Mouse (Mus musculus) embryonic facial prominence, embryonic 13.5 days (tissue): ENCODE data around the gene Iqgap3. TPM values are rescaled to one million over a fixed set of nuclear protein-coding genes. Genes with fewer than 3 reads are reported as not detected.

ENCODE experiments used
- ATAC-seq: fragments of 200-750 bp; cut with Nextera tagmentation; 2 replicates; pipeline ENCODE4 v1.8.0; 2017; ENCODE audit warnings: low read depth; ENCODE audit not compliant: insufficient number of reproducible peaks, insufficient read depth, low FRiP score, low TSS enrichment
- H3K27ac ChIP-seq: fragments of 300-500 bp; sonication (generic); 2 replicates; pipeline ENCODE4 v1.5.1; 2015; ENCODE audit warnings: moderate library complexity, mild to moderate bottlenecking, inconsistent platforms
- H3K27me3 ChIP-seq: fragments of 300-500 bp; sonication (generic); 2 replicates; pipeline ENCODE4 v1.6.1; 2015; ENCODE audit warnings: mild to moderate bottlenecking, inconsistent platforms
- H3K36me3 ChIP-seq: fragments of 300-500 bp; sonication (generic); 2 replicates; pipeline ENCODE4 v1.6.1; 2015; ENCODE audit warnings: mild to moderate bottlenecking, inconsistent platforms
- H3K4me1 ChIP-seq: fragments of 300-500 bp; sonication (generic); 2 replicates; pipeline ENCODE4 v1.6.1; 2015; ENCODE audit warnings: inconsistent platforms
- H3K4me2 ChIP-seq: fragments of 300-500 bp; sonication (generic); 2 replicates; pipeline ENCODE4 v1.6.1; 2015; ENCODE audit warnings: moderate library complexity, mild to moderate bottlenecking, inconsistent platforms
- H3K4me3 ChIP-seq: fragments of 300-500 bp; sonication (generic); 2 replicates; pipeline ENCODE4 v1.5.1; 2015; ENCODE audit warnings: mild to moderate bottlenecking, inconsistent platforms
- H3K9ac ChIP-seq: fragments of 300-500 bp; sonication (generic); 2 replicates; pipeline ENCODE4 v1.6.1; 2015; ENCODE audit warnings: mild to moderate bottlenecking, inconsistent platforms
- H3K9me3 ChIP-seq: fragments of 300-500 bp; sonication (generic); 2 replicates; pipeline ENCODE4 v1.6.1; 2016; ENCODE audit warnings: inconsistent platforms
- WGBS: fragments of 180-500 bp; shearing (Covaris S2); methylation state at CpG from one replicate; pipeline ENCODE4 v1.1.7; 2015; ENCODE audit warnings: mixed read lengths; 5-methylcytosine and 5-hydroxymethylcytosine counted together
- polyA plus RNA-seq: library from polyadenylated mRNA; unstranded; fragments of >200 nt; fragmentation: Nextera tagmentation; extraction: Ambion mirVana; gene quantifications from 2 replicates; pipeline ENCODE4 v1.2.1, GENCODE M21; 2015

Iqgap3 gene
- polyA plus RNA-seq, 1 experiment from 2014 or later, result 22.8 TPM

GRCm38 (mm10) chr3:88154236-88154635, 72.5 kb downstream of the Iqgap3 start:
- H3K27ac ChIP-seq, result no peak overlapping the region
- H3K27me3 ChIP-seq, result no peaks in the 10 kb centered on the region
- H3K36me3 ChIP-seq, result peaks cover 39% of the 10 kb centered on the region
- no peak for ATAC-seq
- no peak overlapping the region for H3K4me2 ChIP-seq
- H3K4me1 ChIP-seq, result peaks cover 39% of the 10 kb centered on the region
- H3K9ac ChIP-seq, result no peak overlapping the region
- WGBS, result 68% methylated on average over 2 of the region's 2 CpGs
- no peaks in the 10 kb centered on the region for H3K9me3 ChIP-seq
- H3K4me3 ChIP-seq, result no peak overlapping the region

- Histone ChIP-seq H3K36me3 (peaks cover 62% of the 10 kb centered on the region), H3K9me3 (no peaks in the 10 kb centered on the region), H3K4me1 (peaks cover 13% of the 10 kb centered on the region), H3K27ac (no peak overlapping the region), H3K4me2 (no peak overlapping the region), H3K27me3 (no peaks in the 10 kb centered on the region), H3K9ac (no peak overlapping the region), H3K4me3 (no peak overlapping the region)
- ATAC-seq, result no peak
Observed at GRCm38 (mm10) chr3:88156817-88157216, 75.0 kb downstream of the Iqgap3 start.

GRCm38 (mm10) chr3:88157771-88158597, 76.2 kb downstream of the Iqgap3 start:
- no peak overlapping the region; the same call in 1 of the 2 replicates for H3K4me2 ChIP-seq
- 17% methylated on average over 23 of the region's 23 CpGs for WGBS
- no peaks in the 10 kb centered on the region for H3K9me3 ChIP-seq
- H3K27me3 ChIP-seq, result no peaks in the 10 kb centered on the region
- H3K4me1 ChIP-seq, result peaks cover 9% of the 10 kb centered on the region; the same call in 1 of the 2 replicates
- no peak overlapping the region for H3K9ac ChIP-seq
- peaks cover 73% of the 10 kb centered on the region for H3K36me3 ChIP-seq
- H3K4me3 ChIP-seq, result no peak overlapping the region
- no peak; the same call in 1 of the 2 replicates for ATAC-seq
- H3K27ac ChIP-seq, result no peak overlapping the region

- WGBS, result 85% methylated on average over 6 of the region's 6 CpGs
Observed at GRCm38 (mm10) chr3:88158991-88159390, 77.2 kb downstream of the Iqgap3 start.

GRCm38 (mm10) chr3:88160856-88161255, 79.1 kb downstream of the Iqgap3 start:
- ATAC-seq, result no peak
- Histone ChIP-seq H3K4me1 (peaks cover 9% of the 10 kb centered on the region; the same call in 1 of the 2 replicates), H3K27me3 (no peaks in the 10 kb centered on the region), H3K4me2 (no peak overlapping the region), H3K36me3 (peaks cover 93% of the 10 kb centered on the region), H3K9me3 (no peaks in the 10 kb centered on the region), H3K27ac (no peak overlapping the region), H3K4me3 (no peak overlapping the region), H3K9ac (no peak overlapping the region)
- 79% methylated on average over 6 of the region's 6 CpGs for WGBS

More at GRCm38 (mm10) chr3:88158991-88159390, 77.2 kb downstream of the Iqgap3 start:
- no peak for ATAC-seq
- H3K4me1 ChIP-seq, result peaks cover 9% of the 10 kb centered on the region; the same call in 1 of the 2 replicates
- H3K9ac ChIP-seq, result no peak overlapping the region
- H3K4me2 ChIP-seq, result no peak overlapping the region
- H3K36me3 ChIP-seq, result peaks cover 82% of the 10 kb centered on the region
- H3K27me3 ChIP-seq, result no peaks in the 10 kb centered on the region
- H3K9me3 ChIP-seq, result no peaks in the 10 kb centered on the region
- H3K4me3 ChIP-seq, result no peak overlapping the region
- H3K27ac ChIP-seq, result no peak overlapping the region

GRCm38 (mm10) chr3:88162259-88162658, 80.5 kb downstream of the Iqgap3 start:
- H3K4me3 ChIP-seq, result no peak overlapping the region
- no peaks in the 10 kb centered on the region for H3K9me3 ChIP-seq
- no peak for ATAC-seq

GRCm38 (mm10) chr3:88162811-88163210, 81.0 kb downstream of the Iqgap3 start:
- Histone ChIP-seq H3K27ac (no peak overlapping the region), H3K9ac (no peak overlapping the region), H3K4me2 (no peak overlapping the region), H3K4me3 (no peak overlapping the region), H3K36me3 (peaks cover 95% of the 10 kb centered on the region), H3K27me3 (no peaks in the 10 kb centered on the region), H3K4me1 (peaks cover 3% of the 10 kb centered on the region; the same call in 1 of the 2 replicates), H3K9me3 (no peaks in the 10 kb centered on the region)
- no peak for ATAC-seq
- WGBS, result 84% methylated on average over 4 of the region's 4 CpGs

More at GRCm38 (mm10) chr3:88162259-88162658, 80.5 kb downstream of the Iqgap3 start:
- peaks cover 93% of the 10 kb centered on the region for H3K36me3 ChIP-seq
- no peaks in the 10 kb centered on the region for H3K27me3 ChIP-seq
- no peak overlapping the region for H3K4me2 ChIP-seq
- 92% methylated on average over 8 of the region's 8 CpGs for WGBS
- H3K4me1 ChIP-seq, result peaks cover 9% of the 10 kb centered on the region; the same call in 1 of the 2 replicates
- no peak overlapping the region for H3K27ac ChIP-seq
- H3K9ac ChIP-seq, result no peak overlapping the region

- no peak overlapping the region for H3K9ac ChIP-seq
Observed at GRCm38 (mm10) chr3:88163847-88164246, 82.1 kb downstream of the Iqgap3 start.

GRCm38 (mm10) chr3:88164263-88164662, 82.5 kb downstream of the Iqgap3 start:
- 81% methylated on average over 3 of the region's 3 CpGs for WGBS
- peaks cover 95% of the 10 kb centered on the region for H3K36me3 ChIP-seq

More at GRCm38 (mm10) chr3:88163847-88164246, 82.1 kb downstream of the Iqgap3 start:
- no peak overlapping the region for H3K4me3 ChIP-seq
- peaks cover 95% of the 10 kb centered on the region for H3K36me3 ChIP-seq
- no peaks in the 10 kb centered on the region for H3K9me3 ChIP-seq
- H3K27ac ChIP-seq, result no peak overlapping the region
- H3K4me1 ChIP-seq, result no peaks in the 10 kb centered on the region
- no peaks in the 10 kb centered on the region for H3K27me3 ChIP-seq
- ATAC-seq, result no peak
- WGBS, result 83% methylated on average over 3 of the region's 3 CpGs
- H3K4me2 ChIP-seq, result no peak overlapping the region

GRCm38 (mm10) chr3:88166056-88166455, 84.3 kb downstream of the Iqgap3 start:
- Histone ChIP-seq H3K4me2 (no peak overlapping the region), H3K27me3 (no peaks in the 10 kb centered on the region), H3K4me3 (no peak overlapping the region), H3K36me3 (peaks cover 95% of the 10 kb centered on the region), H3K27ac (no peak overlapping the region), H3K9ac (no peak overlapping the region), H3K9me3 (no peaks in the 10 kb centered on the region), H3K4me1 (no peaks in the 10 kb centered on the region)
- no peak for ATAC-seq
- WGBS, result 86% methylated on average over 5 of the region's 5 CpGs

More at GRCm38 (mm10) chr3:88164263-88164662, 82.5 kb downstream of the Iqgap3 start:
- H3K27ac ChIP-seq, result no peak overlapping the region
- no peak overlapping the region for H3K9ac ChIP-seq
- no peak overlapping the region for H3K4me3 ChIP-seq
- H3K4me1 ChIP-seq, result no peaks in the 10 kb centered on the region
- no peaks in the 10 kb centered on the region for H3K27me3 ChIP-seq
- H3K4me2 ChIP-seq, result no peak overlapping the region
- H3K9me3 ChIP-seq, result no peaks in the 10 kb centered on the region
- ATAC-seq, result no peak

GRCm38 (mm10) chr3:88170361-88170760, 88.6 kb downstream of the Iqgap3 start:
- ATAC-seq, result no peak
- H3K27ac ChIP-seq, result no peak overlapping the region
- H3K36me3 ChIP-seq, result peaks cover 88% of the 10 kb centered on the region
- no peaks in the 10 kb centered on the region for H3K4me1 ChIP-seq
- H3K9ac ChIP-seq, result no peak overlapping the region
- H3K4me2 ChIP-seq, result no peak overlapping the region
- 87% methylated on average over 5 of the region's 5 CpGs for WGBS
- no peak overlapping the region for H3K4me3 ChIP-seq
- H3K27me3 ChIP-seq, result no peaks in the 10 kb centered on the region
- no peaks in the 10 kb centered on the region for H3K9me3 ChIP-seq
